Mouse (Mus musculus) intestine, postnatal 0 days (tissue): ENCODE results near the gene Epb42. TPM values are rescaled to one million over a fixed set of nuclear protein-coding genes. Genes with fewer than 3 reads are reported as not detected.

Experiments
- ATAC-seq: fragments of 200-750 bp; cut with Nextera tagmentation; 2 replicates; pipeline ENCODE4 v1.8.0; 2017; ENCODE audit warnings: mild to moderate bottlenecking, moderate TSS enrichment, moderate library complexity
- H3K27ac ChIP-seq: fragments of 300-500 bp; sonication (generic); 2 replicates; pipeline ENCODE4 v1.5.1; 2014; ENCODE audit warnings: mild to moderate bottlenecking, low read depth, low read length, moderate library complexity
- H3K27me3 ChIP-seq: fragments of 300-500 bp; sonication (generic); replicated peaks from 2 replicates; pipeline ENCODE4 v1.6.1; 2014; ENCODE audit warnings: low read length, mixed read lengths; ENCODE audit not compliant: control insufficient read depth, insufficient read depth
- H3K36me3 ChIP-seq: fragments of 300-500 bp; sonication (generic); 2 replicates; pipeline ENCODE4 v1.6.1; 2014; ENCODE audit warnings: mild to moderate bottlenecking, moderate library complexity; ENCODE audit not compliant: control insufficient read depth, insufficient read depth
- H3K4me1 ChIP-seq: fragments of 300-500 bp; sonication (generic); replicated peaks from 2 replicates; pipeline ENCODE4 v1.6.1; 2014; ENCODE audit warnings: antibody characterized with exemption, low read length, mixed read lengths; ENCODE audit not compliant: control insufficient read depth, insufficient read depth
- H3K4me2 ChIP-seq: fragments of 300-500 bp; sonication (generic); replicated peaks from 2 replicates; pipeline ENCODE4 v1.6.1; 2014; ENCODE audit warnings: low read depth, mild to moderate bottlenecking, moderate library complexity
- H3K4me3 ChIP-seq: fragments of 300-500 bp; sonication (generic); 2 replicates; pipeline ENCODE4 v1.5.1; 2014; ENCODE audit warnings: low read depth, low read length
- H3K9ac ChIP-seq: fragments of 300-500 bp; sonication (generic); 2 replicates; pipeline ENCODE4 v1.6.1; 2014; ENCODE audit warnings: mild to moderate bottlenecking, low read depth, low read length
- H3K9me3 ChIP-seq: fragments of 300-500 bp; sonication (generic); 2 replicates; pipeline ENCODE4 v1.6.1; 2016; ENCODE audit warnings: mixed run types; ENCODE audit not compliant: control insufficient read depth
- CTCF ChIP-seq: sonication (generic); IDR thresholded peaks from 2 replicates; pipeline ENCODE4 v1.5.1; 2016; ENCODE audit warnings: low read depth, mild to moderate bottlenecking, control low read depth, antibody characterized with exemption, moderate library complexity
- WGBS: fragments of 180-500 bp; shearing (Covaris S2); extraction: QIAGEN DNeasy Blood & Tissue Kit; methylation state at CpG from one replicate; pipeline ENCODE4 v1.1.7; 2014; 5-methylcytosine and 5-hydroxymethylcytosine counted together
- microRNA-seq: library from miRNA; unstranded; fragments of <30 nt; microRNA quantifications from one replicate; pipeline ENCODE4, GENCODE M21; 2016
- polyA plus RNA-seq: library from polyadenylated mRNA; unstranded; fragments of >200 nt; fragmentation: Nextera tagmentation; extraction: Ambion mirVana; gene quantifications from 2 replicates; pipeline ENCODE4 v1.2.1, GENCODE M21; 2015

Gene Epb42
- polyA plus RNA-seq, 1 experiment from 2014 or later = 0.47 TPM

GRCm38 (mm10) chr2:120971766-120972165, 65.1 kb downstream of the Epb42 start:
- Histone ChIP-seq H3K9me3 (no peaks in the 10 kb centered on the region), H3K4me2 (no peak overlapping the region), H3K4me1 (0 out of 2 replicates have a peak, but pooled peaks cover 6% of the 10 kb centered on the region), H3K27me3 (no peaks in the 10 kb centered on the region), H3K36me3 (no peaks in the 10 kb centered on the region), H3K27ac (no peak overlapping the region), H3K4me3 (no peak overlapping the region), H3K9ac (no peak overlapping the region)
- WGBS = 81% methylated on average over 4 of the region's 4 CpGs
- ATAC-seq = no peak
- no peak for TF ChIP-seq CTCF

GRCm38 (mm10) chr2:120970559-120971080, 66.3 kb downstream of the Epb42 start, which contains the start of gene Ubr1:
TSS of gene Ubr1 (minus strand) at chr2:120970715.
- Histone ChIP-seq H3K27ac (peak within 1 kb of the TSS; percentile 74), H3K4me3 (peak within 1 kb of the TSS; percentile 93), H3K9ac (peak within 1 kb of the TSS; percentile 83), H3K4me2 (peak within 1 kb of the TSS; percentile 80), H3K9me3 (no peaks in the 10 kb centered on the region), H3K27me3 (no peaks in the 10 kb centered on the region), H3K36me3 (no peaks in the 10 kb centered on the region), H3K4me1 (0 out of 2 replicates have a peak, but pooled peaks cover 6% of the 10 kb centered on the region)
- under 1% methylated on average over 39 of the region's 39 CpGs for WGBS
- ATAC-seq = peak; percentile 81
- TF ChIP-seq CTCF = no peak; the same call in 1 of the 2 replicates

GRCm38 (mm10) chr2:120970045-120970539, 66.8 kb downstream of the Epb42 start:
- WGBS = under 1% methylated on average over 23 of the region's 23 CpGs
- no peaks in the 10 kb centered on the region for H3K9me3 ChIP-seq
- peak overlapping the region; percentile 93 for H3K4me3 ChIP-seq
- no peaks in the 10 kb centered on the region for H3K36me3 ChIP-seq
- peak; percentile 34 for ATAC-seq
- H3K27me3 ChIP-seq = no peaks in the 10 kb centered on the region
- H3K27ac ChIP-seq = peak overlapping the region; percentile 74
- H3K9ac ChIP-seq = peak overlapping the region; percentile 83
- H3K4me1 ChIP-seq = 0 out of 2 replicates have a peak, but pooled peaks cover 6% of the 10 kb centered on the region
- H3K4me2 ChIP-seq = peak overlapping the region; percentile 80
- no peak for TF ChIP-seq CTCF

Small RNA genes lying within 50 kb of the gene (microRNA-seq; reads per million reads assigned to microRNA genes)
- gene Gm44325 = not detected

Other genes starting within 250 kb of the Epb42 start
- 1.9 and 2.9 TPM in 2 replicates for gene Cdan1, start 186.9 kb downstream of the Epb42 start, polyA plus RNA-seq
- gene Ttbk2, start 186.5 kb downstream of the Epb42 start, polyA plus RNA-seq = 2.0 and 2.3 TPM in 2 replicates
- 6.5 and 7.1 TPM in 2 replicates for gene Ubr1, start 66.4 kb downstream of the Epb42 start, polyA plus RNA-seq
- gene Tmem62, start 60.1 kb downstream of the Epb42 start, polyA plus RNA-seq = 13.7 and 14.8 TPM in 2 replicates
- 40.5 and 42.0 TPM in 2 replicates for gene Ccndbp1, start 28.7 kb downstream of the Epb42 start, polyA plus RNA-seq
- 0.07 and 0.09 TPM in 2 replicates for gene Tgm5, start 48.8 kb upstream of the Epb42 start, polyA plus RNA-seq
- gene Tgm7, start 72.7 kb upstream of the Epb42 start, polyA plus RNA-seq = not detected in 2 replicates
- gene Adal, start 103.4 kb upstream of the Epb42 start, polyA plus RNA-seq = 7.1 and 8.2 TPM in 2 replicates
- 14.3 and 14.8 TPM in 2 replicates for gene Lcmt2, start 103.6 kb upstream of the Epb42 start, polyA plus RNA-seq
- 12.3 and 14.4 TPM in 2 replicates for gene Tubgcp4, start 133.6 kb upstream of the Epb42 start, polyA plus RNA-seq
- 6.0 and 7.1 TPM in 2 replicates for gene Zscan29, start 134.1 kb upstream of the Epb42 start, polyA plus RNA-seq
- gene Trp53bp1, start 234.3 kb upstream of the Epb42 start, polyA plus RNA-seq = 5.8 and 6.6 TPM in 2 replicates